Mouse (Mus musculus): ENCODE data around the gene Gm21954.
A peak's percentile ranks its signal among the peaks of the same experiment; 100 is the strongest.

The Gm21954 gene

GRCm38 (mm10) chr3:55472110-55472509 lies at the start of gene Gm21954:
TSS of gene Gm21954 (minus strand) at chr3:55472210.
- no peak for DNase-seq (ENCODE audit: low spot score)

GRCm38 (mm10) chr3:55521776-55522175 lies 49.8 kb upstream of the Gm21954 start:
- DNase-seq (ENCODE audit: low spot score) = no peak

- peak; percentile 29 for DNase-seq (ENCODE audit: low spot score)
Measured at GRCm38 (mm10) chr3:55520240-55521180, 48.5 kb upstream of the Gm21954 start.

- DNase-seq (ENCODE audit: low spot score) = no peak
Measured at GRCm38 (mm10) chr3:55517454-55518014, 45.5 kb upstream of the Gm21954 start.

GRCm38 (mm10) chr3:55515966-55516365 lies 44.0 kb upstream of the Gm21954 start:
- DNase-seq (ENCODE audit: low spot score) = no peak

- no peak for DNase-seq (ENCODE audit: low spot score)
Measured at GRCm38 (mm10) chr3:55511658-55512057, 39.6 kb upstream of the Gm21954 start.

GRCm38 (mm10) chr3:55510198-55510597 lies 38.2 kb upstream of the Gm21954 start:
- DNase-seq (ENCODE audit: low spot score) = no peak

- DNase-seq (ENCODE audit: low spot score) = no peak
Measured at GRCm38 (mm10) chr3:55499298-55499697, 27.3 kb upstream of the Gm21954 start.

GRCm38 (mm10) chr3:55496462-55496941 lies 24.5 kb upstream of the Gm21954 start:
- no peak for DNase-seq (ENCODE audit: low spot score)

GRCm38 (mm10) chr3:55495866-55496265 lies 23.9 kb upstream of the Gm21954 start:
- no peak for DNase-seq (ENCODE audit: low spot score)

- DNase-seq (ENCODE audit: low spot score) = no peak
Measured at GRCm38 (mm10) chr3:55495231-55495630, 23.2 kb upstream of the Gm21954 start.

GRCm38 (mm10) chr3:55494348-55494747 lies 22.3 kb upstream of the Gm21954 start:
- no peak for DNase-seq (ENCODE audit: low spot score)

- DNase-seq (ENCODE audit: low spot score) = no peak
Measured at GRCm38 (mm10) chr3:55492021-55492420, 20.0 kb upstream of the Gm21954 start.

- no peak for DNase-seq (ENCODE audit: low spot score)
Measured at GRCm38 (mm10) chr3:55489231-55489990, 17.4 kb upstream of the Gm21954 start.

GRCm38 (mm10) chr3:55483328-55483727 lies 11.3 kb upstream of the Gm21954 start:
- DNase-seq (ENCODE audit: low spot score) = no peak

GRCm38 (mm10) chr3:55481140-55481539 lies 9.1 kb upstream of the Gm21954 start:
- no peak for DNase-seq (ENCODE audit: low spot score)

- no peak for DNase-seq (ENCODE audit: low spot score)
Measured at GRCm38 (mm10) chr3:55479306-55479705, 7.3 kb upstream of the Gm21954 start.

GRCm38 (mm10) chr3:55476694-55477093 lies 4.7 kb upstream of the Gm21954 start:
- DNase-seq (ENCODE audit: low spot score) = no peak

GRCm38 (mm10) chr3:55473146-55473545 lies 1.1 kb upstream of the Gm21954 start:
- DNase-seq (ENCODE audit: low spot score) = no peak

- peak; percentile 8 for DNase-seq (ENCODE audit: low spot score)
Measured at GRCm38 (mm10) chr3:55466348-55466747, 5.7 kb downstream of the Gm21954 start.

GRCm38 (mm10) chr3:55465785-55466184 lies 6.2 kb downstream of the Gm21954 start:
- no peak for DNase-seq (ENCODE audit: low spot score)

GRCm38 (mm10) chr3:55464226-55464625 lies 7.8 kb downstream of the Gm21954 start:
- no peak for DNase-seq (ENCODE audit: low spot score)

Measured in ovary, adult 18-20 months (tissue).